Mouse (Mus musculus): Measurements from ENCODE around the gene Smurf2.

DNA sequence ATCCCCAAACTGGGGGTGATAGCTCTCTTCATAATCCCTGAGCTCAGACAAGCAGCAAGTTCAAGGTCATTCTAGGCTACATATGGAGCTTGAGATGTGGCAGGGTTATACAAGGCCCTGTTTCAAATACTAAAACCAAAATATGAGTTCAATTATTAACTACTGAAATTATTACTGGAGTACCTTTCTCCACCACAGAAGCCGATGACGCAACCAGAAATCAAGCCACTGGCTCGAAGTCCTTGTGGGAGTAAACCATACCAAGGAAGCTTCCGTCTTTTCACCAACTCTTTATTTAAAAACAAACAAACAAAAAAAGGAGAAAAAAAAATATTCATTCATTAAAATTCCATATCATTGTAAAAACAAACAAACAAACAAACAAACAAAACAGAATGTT lies 143.6 kb downstream of the Smurf2 start:
- no peak for TF ChIP-seq CTCF (IDR thresholded peaks at IDR 0.05; ENCODE audit: insufficient read depth, low read depth, low read length)
- TF ChIP-seq POLR2A (IDR thresholded peaks at IDR 0.05; ENCODE audit: insufficient read depth, low read depth, low read length): no peak
